Mouse (Mus musculus) forebrain, embryonic 16.5 days (tissue): ENCODE results near the gene Dzank1. TPM values are rescaled to one million over a fixed set of nuclear protein-coding genes. Genes with fewer than 3 reads are reported as not detected.

Experiments
- ATAC-seq: fragments of 200-750 bp; cut with Nextera tagmentation; 2 replicates; pipeline ENCODE4 v1.8.0; 2017; ENCODE audit warnings: mild to moderate bottlenecking, moderate library complexity
- H3K27ac ChIP-seq: fragments of 300-500 bp; sonication (generic); 2 replicates; pipeline ENCODE4 v1.5.1; 2014; ENCODE audit warnings: low read length, control low read depth
- H3K27me3 ChIP-seq: fragments of 300-500 bp; sonication (generic); replicated peaks from 2 replicates; pipeline ENCODE4 v1.6.1; 2014; ENCODE audit warnings: low read length; ENCODE audit not compliant: control insufficient read depth, insufficient read depth
- H3K36me3 ChIP-seq: fragments of 300-500 bp; sonication (generic); 2 replicates; pipeline ENCODE4 v1.6.1; 2014; ENCODE audit not compliant: control insufficient read depth, insufficient read depth
- H3K4me1 ChIP-seq: fragments of 300-500 bp; sonication (generic); replicated peaks from 2 replicates; pipeline ENCODE4 v1.6.1; 2014; ENCODE audit warnings: low read length; ENCODE audit not compliant: control insufficient read depth, insufficient read depth
- H3K4me2 ChIP-seq: fragments of 300-500 bp; sonication (generic); 2 replicates; pipeline ENCODE4 v1.6.1; 2014; ENCODE audit warnings: mild to moderate bottlenecking, low read length, control low read depth
- H3K4me3 ChIP-seq: fragments of 300-500 bp; sonication (generic); replicated peaks from 2 replicates; pipeline ENCODE4 v1.5.1; 2014; ENCODE audit warnings: mild to moderate bottlenecking, low read length, control low read depth
- H3K9ac ChIP-seq: fragments of 300-500 bp; sonication (generic); replicated peaks from 2 replicates; pipeline ENCODE4 v1.6.1; 2014; ENCODE audit warnings: low read depth, low read length, control low read depth
- H3K9me3 ChIP-seq: fragments of 300-500 bp; sonication (generic); 2 replicates; pipeline ENCODE4 v1.6.1; 2016; ENCODE audit warnings: low read length; ENCODE audit not compliant: control insufficient read depth
- WGBS: fragments of 180-500 bp; shearing (Covaris S2); extraction: QIAGEN DNeasy Blood & Tissue Kit; methylation state at CpG from one replicate; pipeline ENCODE4 v1.1.7; 2014; 5-methylcytosine and 5-hydroxymethylcytosine counted together
- polyA plus RNA-seq: library from polyadenylated mRNA; unstranded; fragments of >200 nt; fragmentation: Nextera tagmentation; extraction: Ambion mirVana; gene quantifications from 2 replicates; pipeline ENCODE4 v1.2.1, GENCODE M21; 2015

The Dzank1 gene
- polyA plus RNA-seq, 1 experiment from 2014 or later, result 8.4 TPM

DNA sequence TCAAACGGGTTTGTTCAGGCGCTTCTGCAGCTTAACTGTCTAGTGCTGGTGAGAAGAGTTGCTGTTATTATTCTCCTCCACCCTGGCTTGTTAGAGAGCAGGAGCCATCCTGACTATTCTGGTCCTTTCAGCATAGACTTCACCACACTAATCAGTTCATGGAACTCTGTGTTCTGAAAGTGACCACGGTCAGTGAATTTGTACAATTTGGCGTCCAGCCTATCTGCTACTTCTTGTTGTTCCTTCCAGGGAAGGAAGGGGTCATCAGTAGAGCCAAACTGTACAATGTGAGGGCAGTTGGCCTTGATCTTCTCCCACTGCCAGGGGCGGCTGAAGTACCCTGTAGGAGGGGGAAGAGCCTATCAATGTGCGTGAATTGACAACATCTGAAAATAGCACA is 16.5 kb upstream of the Dzank1 start:
- no peak for ATAC-seq
- no peak overlapping the region for H3K4me2 ChIP-seq
- H3K4me1 ChIP-seq, result no peaks in the 10 kb centered on the region
- no peak overlapping the region for H3K9ac ChIP-seq
- H3K4me3 ChIP-seq, result no peak overlapping the region
- H3K27ac ChIP-seq, result no peak overlapping the region
- peaks cover 31% of the 10 kb centered on the region for H3K36me3 ChIP-seq
- 92% methylated on average over 6 of the region's 6 CpGs for WGBS
- H3K9me3 ChIP-seq, result no peaks in the 10 kb centered on the region
- H3K27me3 ChIP-seq, result no peaks in the 10 kb centered on the region

DNA sequence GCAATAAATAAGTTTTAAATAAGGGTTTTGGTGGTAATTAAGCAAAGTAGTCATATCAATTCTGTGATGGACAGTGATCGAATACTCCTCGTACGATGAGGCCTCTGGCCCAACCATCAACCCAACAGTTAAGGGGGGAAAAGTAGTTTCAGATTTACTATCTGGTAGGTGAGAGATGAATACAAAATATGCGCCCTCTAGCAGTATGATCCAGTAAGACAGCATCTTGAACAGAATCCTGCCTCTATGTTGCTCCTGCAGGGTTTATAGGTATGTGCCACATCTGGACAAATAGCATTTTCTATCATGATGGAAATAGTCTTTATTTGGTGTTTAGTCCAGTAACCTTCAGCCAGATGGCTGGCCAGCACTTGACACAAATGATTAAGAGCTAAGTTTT is 14.0 kb upstream of the Dzank1 start:
- Histone ChIP-seq H3K4me2 (no peak overlapping the region), H3K27ac (no peak overlapping the region), H3K9me3 (no peaks in the 10 kb centered on the region), H3K4me1 (no peaks in the 10 kb centered on the region), H3K27me3 (no peaks in the 10 kb centered on the region), H3K4me3 (no peak overlapping the region), H3K9ac (no peak overlapping the region), H3K36me3 (peaks cover 50% of the 10 kb centered on the region)
- WGBS, result 90% methylated on average over 4 of the region's 4 CpGs
- no peak for ATAC-seq

DNA sequence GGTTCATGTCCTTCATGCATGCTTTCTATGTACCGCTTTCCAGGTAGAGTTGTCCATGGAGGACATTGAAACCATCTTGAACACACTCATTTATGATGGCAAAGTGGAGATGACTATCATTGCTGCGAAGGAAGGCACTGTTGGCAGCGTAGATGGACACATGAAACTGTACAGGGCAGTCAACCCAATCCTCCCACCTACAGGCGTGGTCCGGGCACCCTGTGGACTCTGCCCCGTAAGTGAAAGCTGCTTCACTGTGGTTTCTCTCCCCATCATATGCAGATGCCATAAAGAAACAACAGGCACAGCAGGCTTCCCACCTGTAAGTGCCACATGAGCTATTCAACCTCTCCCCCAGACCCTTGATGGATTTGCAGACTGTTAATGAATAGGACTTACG is 9.9 kb upstream of the Dzank1 start:
- H3K4me2 ChIP-seq, result no peak overlapping the region
- H3K9ac ChIP-seq, result no peak overlapping the region
- no peak for ATAC-seq
- peaks cover 71% of the 10 kb centered on the region for H3K36me3 ChIP-seq
- no peaks in the 10 kb centered on the region for H3K27me3 ChIP-seq
- H3K9me3 ChIP-seq, result no peaks in the 10 kb centered on the region
- no peak overlapping the region for H3K4me3 ChIP-seq
- no peaks in the 10 kb centered on the region for H3K4me1 ChIP-seq
- WGBS, result 93% methylated on average over 7 of the region's 7 CpGs
- H3K27ac ChIP-seq, result no peak overlapping the region

DNA sequence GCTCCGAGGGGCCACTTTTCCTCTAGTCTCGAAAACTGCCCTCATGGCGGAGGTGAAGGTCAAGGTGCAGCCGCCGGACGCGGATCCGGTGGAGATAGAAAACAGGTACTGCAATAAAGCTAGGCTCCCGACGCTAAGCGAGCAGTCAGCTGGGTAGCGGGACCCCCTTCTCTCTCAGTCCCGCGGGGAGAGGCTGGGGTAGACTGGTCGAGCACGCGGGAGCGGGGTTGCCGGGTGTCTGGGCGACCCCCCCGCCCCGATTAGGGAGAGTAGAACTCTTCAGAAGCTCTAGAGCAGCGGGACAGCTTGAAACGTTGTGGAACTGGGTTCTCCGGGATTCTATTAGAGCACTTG is 584 bp upstream of the Dzank1 start:
- peak overlapping the region; percentile 99 for H3K4me3 ChIP-seq
- 0% methylated on average over 23 of the region's 25 CpGs for WGBS
- H3K4me2 ChIP-seq, result peak overlapping the region; percentile 92
- no peaks in the 10 kb centered on the region for H3K9me3 ChIP-seq
- peaks cover 3% of the 10 kb centered on the region; the same call in 1 of the 2 replicates for H3K36me3 ChIP-seq
- ATAC-seq, result peak; percentile 47
- H3K27me3 ChIP-seq, result no peaks in the 10 kb centered on the region
- peak overlapping the region; percentile 99 for H3K27ac ChIP-seq
- peak overlapping the region; percentile 86 for H3K9ac ChIP-seq
- peaks cover 18% of the 10 kb centered on the region for H3K4me1 ChIP-seq

DNA sequence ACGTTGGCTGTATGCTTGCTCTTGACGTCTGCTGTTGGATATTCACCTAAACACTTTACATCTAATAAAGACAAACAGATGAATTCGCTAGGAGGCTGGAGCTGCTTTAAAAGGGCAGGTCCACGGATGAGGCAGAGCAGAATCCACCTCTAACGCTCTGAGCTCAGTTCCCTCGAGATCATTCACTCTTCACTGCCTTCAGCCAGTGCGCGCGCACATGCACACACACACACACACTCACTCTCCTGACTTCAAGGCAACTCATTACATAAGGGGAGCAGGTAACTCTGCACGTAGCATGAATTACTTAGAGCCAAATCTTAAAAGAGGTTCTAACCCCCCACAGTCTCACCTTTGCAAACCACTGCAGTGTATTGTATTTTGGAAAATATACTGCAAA is 1.4 kb downstream of the Dzank1 start:
- Histone ChIP-seq H3K4me2 (no peak overlapping the region), H3K27ac (no peak overlapping the region), H3K9ac (no peak overlapping the region), H3K9me3 (no peaks in the 10 kb centered on the region), H3K36me3 (no peaks in the 10 kb centered on the region), H3K4me3 (no peak overlapping the region), H3K4me1 (peaks cover 18% of the 10 kb centered on the region), H3K27me3 (no peaks in the 10 kb centered on the region)
- WGBS, result 43% methylated on average over 10 of the region's 10 CpGs
- no peak for ATAC-seq

DNA sequence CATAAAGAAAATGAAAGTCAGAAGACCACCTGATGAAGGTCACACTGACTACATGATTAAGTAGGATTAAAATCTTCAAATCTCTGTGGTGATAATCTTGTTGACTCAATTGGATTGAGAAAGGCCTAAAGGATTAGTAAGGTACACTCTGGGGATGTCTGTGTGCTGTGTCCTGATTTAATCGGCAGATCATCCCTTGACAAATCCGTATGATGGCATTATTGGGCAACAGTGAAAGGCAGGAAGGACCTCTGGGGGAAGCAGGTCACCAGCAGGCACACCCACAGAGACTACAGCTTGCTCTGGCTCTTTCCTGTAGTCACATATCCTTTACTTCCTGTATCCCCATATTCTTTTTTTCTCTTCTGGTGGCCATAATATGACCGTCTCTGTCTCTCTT is 7.4 kb downstream of the Dzank1 start:
- no peak overlapping the region for H3K4me2 ChIP-seq
- no peak overlapping the region for H3K27ac ChIP-seq
- H3K4me3 ChIP-seq, result no peak overlapping the region
- H3K27me3 ChIP-seq, result no peaks in the 10 kb centered on the region
- H3K4me1 ChIP-seq, result no peaks in the 10 kb centered on the region
- WGBS, result 74% methylated on average over 3 of the region's 3 CpGs
- no peaks in the 10 kb centered on the region for H3K9me3 ChIP-seq
- no peak for ATAC-seq
- no peaks in the 10 kb centered on the region for H3K36me3 ChIP-seq
- no peak overlapping the region for H3K9ac ChIP-seq

DNA sequence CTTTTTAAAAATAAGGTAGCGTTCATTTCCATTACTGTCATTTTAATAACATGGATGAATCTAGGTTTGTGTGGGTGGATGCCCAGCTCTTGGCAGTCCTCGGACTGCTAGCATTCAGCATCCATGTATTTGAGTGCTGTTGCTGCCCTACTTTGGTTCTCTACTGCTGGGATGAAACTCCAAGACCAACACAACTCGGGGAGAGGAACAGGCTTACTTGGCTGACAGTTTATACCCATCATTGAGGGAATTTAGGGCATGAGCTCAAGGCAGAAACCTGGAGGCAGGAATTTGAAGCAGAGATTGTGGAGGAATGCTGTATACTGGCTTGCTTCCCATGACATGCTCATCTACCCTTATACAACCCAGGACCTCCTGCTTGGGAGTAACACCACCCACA is 12.6 kb downstream of the Dzank1 start:
- Histone ChIP-seq H3K9ac (no peak overlapping the region), H3K27me3 (no peaks in the 10 kb centered on the region), H3K27ac (no peak overlapping the region), H3K4me1 (no peaks in the 10 kb centered on the region), H3K9me3 (no peaks in the 10 kb centered on the region), H3K36me3 (no peaks in the 10 kb centered on the region), H3K4me2 (no peak overlapping the region), H3K4me3 (no peak overlapping the region)
- WGBS, result 86% methylated on average over 3 of the region's 3 CpGs
- ATAC-seq, result no peak

DNA sequence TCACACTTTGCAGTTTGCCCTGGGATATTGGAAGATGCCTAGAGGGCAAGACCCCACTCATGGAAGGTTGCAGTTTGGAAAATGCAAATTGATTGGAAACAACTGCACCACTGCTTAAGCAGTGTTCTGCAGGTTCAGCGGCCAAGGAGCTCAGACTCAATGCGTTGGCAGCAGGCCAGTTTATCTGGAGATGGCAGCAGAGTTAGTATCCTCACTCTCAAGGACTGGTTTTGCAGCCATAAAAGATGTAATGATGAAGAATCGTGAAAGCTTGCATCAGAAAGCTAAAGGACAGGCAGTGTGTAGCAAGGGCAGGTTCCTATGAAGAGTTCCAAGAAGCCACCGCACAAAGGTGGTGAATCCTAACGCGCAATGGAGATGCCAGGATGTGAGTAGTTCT is 25.1 kb downstream of the Dzank1 start:
- Histone ChIP-seq H3K9ac (no peak overlapping the region), H3K9me3 (no peaks in the 10 kb centered on the region), H3K4me2 (no peak overlapping the region), H3K27ac (no peak overlapping the region), H3K4me1 (no peaks in the 10 kb centered on the region), H3K4me3 (no peak overlapping the region), H3K36me3 (no peaks in the 10 kb centered on the region), H3K27me3 (no peaks in the 10 kb centered on the region)
- ATAC-seq, result no peak
- 81% methylated on average over 6 of the region's 6 CpGs for WGBS

DNA sequence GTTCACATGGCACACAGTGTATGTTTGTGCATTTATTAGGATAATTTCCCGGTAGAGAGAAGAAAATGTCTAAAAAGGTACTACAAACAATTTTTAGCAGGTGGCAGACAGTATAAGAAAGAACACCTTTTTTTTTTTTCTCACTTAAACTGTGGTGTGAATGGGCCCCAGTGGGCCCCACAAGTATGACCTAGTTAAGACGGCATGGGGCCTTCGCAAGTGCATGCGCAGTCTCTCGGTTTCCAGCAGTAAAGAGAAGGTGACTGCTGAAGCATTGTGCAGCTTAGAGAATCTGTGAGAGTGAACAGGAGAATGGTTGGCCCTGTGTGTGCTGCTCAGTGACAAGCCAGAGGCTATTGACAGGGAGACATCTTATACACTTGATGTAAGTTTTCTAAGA is 37.9 kb downstream of the Dzank1 start:
- Histone ChIP-seq H3K4me1 (peaks cover 3% of the 10 kb centered on the region; the same call in 1 of the 2 replicates), H3K27me3 (no peaks in the 10 kb centered on the region), H3K27ac (no peak overlapping the region), H3K4me3 (no peak overlapping the region), H3K36me3 (no peaks in the 10 kb centered on the region), H3K9ac (no peak overlapping the region), H3K9me3 (no peaks in the 10 kb centered on the region), H3K4me2 (no peak overlapping the region)
- 81% methylated on average over 5 of the region's 5 CpGs for WGBS
- ATAC-seq, result no peak

DNA sequence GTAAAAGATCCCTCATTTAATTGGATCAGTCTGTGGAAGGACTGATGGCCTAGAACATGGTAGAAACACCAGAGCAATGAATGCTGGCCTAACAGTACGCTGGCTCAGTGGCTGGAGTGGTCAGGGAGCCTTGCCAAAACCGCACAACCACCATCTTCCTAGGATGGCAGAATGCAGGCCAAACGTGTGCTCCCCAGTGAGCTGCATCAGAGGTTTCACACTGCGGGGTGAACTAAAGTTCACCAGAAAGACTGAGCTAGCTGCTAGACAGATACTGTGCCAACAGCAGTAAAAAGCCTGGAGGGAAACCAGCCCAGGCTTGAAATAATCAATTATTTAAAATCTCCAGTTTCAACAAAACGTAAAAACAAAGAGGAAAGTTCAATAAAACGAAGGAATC is 39.7 kb downstream of the Dzank1 start:
- WGBS, result 74% methylated on average over 6 of the region's 6 CpGs
- Histone ChIP-seq H3K36me3 (no peaks in the 10 kb centered on the region), H3K27ac (no peak overlapping the region), H3K4me2 (no peak overlapping the region), H3K9ac (no peak overlapping the region), H3K27me3 (no peaks in the 10 kb centered on the region), H3K4me1 (peaks cover 4% of the 10 kb centered on the region; the same call in 1 of the 2 replicates), H3K9me3 (no peaks in the 10 kb centered on the region), H3K4me3 (no peak overlapping the region)
- peak; percentile 28; the same call in 1 of the 2 replicates for ATAC-seq
